Mouse (Mus musculus) gastrocnemius, adult 8-10 months (tissue): Measurements from ENCODE around the gene Gm10295. TPM values are rescaled to one million over a fixed set of nuclear protein-coding genes. Genes with fewer than 3 reads are reported as not detected.
A peak's percentile ranks its signal among the peaks of the same experiment; 100 is the strongest.

Experiments
- DNase-seq, 2 experiments: peaks; one replicate each; pipeline ENCODE4 v3.0.0; 2022; ENCODE audit warnings: low spot score in 2 of 2
- total RNA-seq, 4 experiments: library from RNA; stranded (reverse); gene quantifications; 2 replicates each; pipeline ENCODE4 v1.2.4; 2022

Gene Gm10295
- not detected for total RNA-seq

DNA sequence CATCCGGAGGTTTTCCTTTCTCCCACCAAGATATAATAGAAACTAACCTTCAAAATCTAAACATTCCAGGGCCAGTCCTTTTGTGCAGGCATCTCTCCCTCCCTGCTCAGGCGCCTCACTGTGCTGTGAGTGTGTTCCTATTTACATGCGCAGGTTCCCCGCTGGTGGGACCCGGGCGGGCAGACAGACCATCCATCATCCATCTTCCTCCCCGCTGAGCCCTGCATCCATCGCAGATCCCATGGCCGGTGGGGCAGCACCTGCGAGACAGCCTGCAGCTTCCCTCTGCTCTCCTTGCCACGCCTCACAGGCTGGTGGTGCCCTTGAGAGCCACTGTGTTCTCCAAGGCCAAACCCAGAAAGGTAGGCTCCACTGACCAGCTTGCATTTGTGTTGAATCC lies at the start of gene Gm10295:
Gm10295 (minus strand) TSS at position 122 of the 400 bp plus-strand sequence.
- DNase-seq = no peak

DNA sequence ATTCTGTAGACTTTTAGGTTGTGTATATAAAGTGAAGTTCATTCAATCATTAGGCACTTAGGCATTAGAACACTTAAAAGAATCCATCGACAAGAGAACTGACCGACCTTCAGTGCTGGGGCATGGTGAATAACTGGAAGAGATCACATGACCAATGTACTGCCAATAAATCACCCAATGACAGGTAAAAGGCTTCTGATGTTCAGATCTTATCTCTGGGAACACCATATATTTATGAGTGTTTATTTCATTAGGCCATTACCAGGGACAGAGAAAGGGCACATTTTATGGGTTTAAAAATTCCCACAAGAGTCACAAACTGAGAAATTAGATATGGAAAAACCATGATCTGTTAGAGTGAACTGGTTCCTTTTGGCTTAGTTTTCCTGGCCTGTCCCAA lies 49.7 kb upstream of the Gm10295 start:
- DNase-seq = no peak

DNA sequence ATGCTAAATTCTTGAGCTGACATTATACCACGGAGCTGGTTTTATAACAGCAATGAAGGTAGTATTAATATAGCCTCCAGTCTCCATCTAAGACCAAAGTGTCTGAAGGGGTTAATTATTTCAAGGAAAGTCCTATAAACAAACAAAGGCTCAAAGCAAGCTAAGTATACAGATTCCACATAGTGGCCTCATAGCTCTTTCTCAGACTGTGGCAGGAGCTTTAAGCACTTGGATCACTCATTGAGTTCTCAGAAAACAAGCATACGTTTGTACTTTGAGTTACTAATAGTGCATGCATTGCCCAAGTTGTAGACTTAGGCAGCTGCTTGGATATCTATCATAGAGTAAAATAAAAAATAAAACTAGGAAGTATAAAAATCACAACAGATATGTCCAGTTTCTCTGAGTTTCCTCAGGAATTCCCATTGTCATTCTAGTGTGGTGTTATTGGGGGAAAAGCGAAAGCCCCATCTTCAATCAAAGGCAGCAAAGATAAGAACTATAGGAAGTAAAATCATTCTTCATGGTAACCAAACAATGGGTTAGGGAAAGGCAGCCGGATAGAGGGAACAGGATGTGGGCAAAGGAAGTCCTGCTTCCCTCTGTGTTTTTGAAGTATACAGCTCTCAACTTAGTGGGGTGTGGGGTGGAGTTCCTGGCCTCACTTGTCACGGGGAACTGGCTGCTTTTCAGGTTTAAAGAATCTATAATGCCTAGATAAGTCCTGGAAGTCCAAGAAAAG lies 48.8 kb upstream of the Gm10295 start:
- DNase-seq = no peak

DNA sequence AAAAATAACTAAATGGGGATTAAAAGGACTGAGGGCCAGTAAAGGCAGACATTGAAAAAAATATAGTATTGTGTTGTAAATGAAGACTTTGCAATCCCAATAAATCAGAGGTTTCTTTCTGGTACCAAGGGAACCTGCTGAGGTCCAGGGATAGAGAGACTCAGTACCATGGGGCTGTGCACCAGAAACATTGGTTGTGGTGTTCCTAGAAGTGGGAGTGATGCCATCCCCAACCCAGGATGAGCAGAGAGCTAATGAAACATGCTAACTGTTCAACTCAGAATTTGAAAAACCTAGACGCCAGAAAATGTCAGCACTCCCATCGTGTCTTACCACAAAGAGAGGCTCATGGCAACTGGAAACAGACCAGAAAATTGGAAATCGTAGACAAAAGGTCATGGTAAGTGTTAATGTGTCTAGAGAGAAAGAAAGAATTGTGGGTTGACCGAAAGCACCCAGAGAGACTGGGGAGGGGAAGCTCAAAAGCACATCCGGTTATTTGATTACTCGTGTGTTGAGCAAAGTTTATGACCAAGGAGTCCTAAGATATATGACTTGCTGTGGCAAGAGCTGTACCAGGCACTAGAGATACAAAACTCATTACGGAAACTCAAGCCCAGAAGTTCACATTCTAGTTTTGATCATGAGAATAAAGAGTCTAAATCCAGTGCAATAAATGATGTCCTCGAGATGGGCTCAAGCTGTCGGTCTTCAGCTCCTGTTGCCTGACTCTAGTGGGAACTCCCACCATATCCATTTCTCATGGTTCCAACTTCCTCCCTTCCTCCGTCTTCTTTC lies 47.9 kb upstream of the Gm10295 start:
- no peak for DNase-seq

DNA sequence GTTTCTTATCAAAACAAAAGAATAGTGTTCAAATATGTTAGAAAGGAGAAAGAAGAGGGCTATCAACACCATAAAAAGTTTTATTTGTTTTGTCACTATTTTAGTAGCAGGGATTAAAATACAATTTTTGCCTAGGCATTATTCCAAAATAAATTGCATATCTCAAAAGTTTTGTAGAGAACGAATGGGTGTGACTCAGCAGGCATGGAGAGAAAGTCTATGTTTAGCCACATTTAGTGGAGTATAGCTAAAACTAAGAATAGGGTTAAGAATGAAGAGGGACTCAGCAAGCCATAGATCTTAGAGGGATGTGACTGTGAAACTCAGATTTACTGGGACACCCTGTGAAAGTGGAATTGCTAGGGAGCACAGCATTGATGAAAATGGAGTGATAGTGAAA lies 47.1 kb upstream of the Gm10295 start:
- no peak for DNase-seq

DNA sequence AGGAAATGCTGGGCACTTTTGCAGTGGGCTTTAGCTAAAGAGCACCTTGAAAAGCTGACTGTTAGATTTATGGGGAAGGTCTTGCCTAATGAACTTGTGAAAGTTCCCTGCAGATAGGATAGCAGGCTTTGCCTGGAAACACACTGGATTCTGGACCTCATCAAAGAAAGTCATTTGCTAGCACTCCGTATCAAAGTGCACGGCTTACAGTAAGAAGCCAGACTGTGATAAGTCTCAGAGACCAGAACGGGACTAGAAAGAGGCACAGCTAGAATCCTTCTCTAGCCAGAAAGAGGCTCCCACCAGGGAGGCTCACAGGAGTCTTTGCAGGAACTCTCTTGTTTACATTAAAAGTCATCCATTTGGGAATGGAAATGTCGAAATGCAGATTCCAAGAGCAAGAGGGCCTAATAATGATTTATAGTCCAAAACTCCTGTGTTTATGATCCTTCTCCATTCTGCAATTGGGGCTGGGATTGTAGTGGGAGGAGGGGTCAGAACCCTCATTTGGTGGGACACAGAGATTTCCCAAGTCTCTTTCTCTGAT lies 41.6 kb upstream of the Gm10295 start:
- DNase-seq = no peak

DNA sequence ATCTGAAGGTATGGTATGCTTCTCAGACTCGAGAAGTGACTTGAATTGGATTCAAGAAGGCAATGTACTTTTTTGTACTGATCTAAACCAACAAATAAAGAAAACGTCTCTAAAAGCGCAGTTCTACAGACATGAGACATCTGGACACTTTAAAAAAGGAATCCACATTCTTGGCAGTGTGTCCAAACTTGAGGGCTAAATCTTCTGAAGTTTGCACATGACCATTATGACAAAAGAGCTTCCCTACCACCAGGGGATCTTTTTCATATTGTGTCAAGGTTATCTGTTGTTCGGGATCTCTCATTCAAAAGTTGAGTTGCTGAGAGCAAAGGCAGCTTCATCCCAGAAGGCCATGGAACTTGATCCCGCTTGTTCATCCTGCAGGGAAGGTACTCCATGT lies 40.0 kb upstream of the Gm10295 start:
- DNase-seq = no peak

DNA sequence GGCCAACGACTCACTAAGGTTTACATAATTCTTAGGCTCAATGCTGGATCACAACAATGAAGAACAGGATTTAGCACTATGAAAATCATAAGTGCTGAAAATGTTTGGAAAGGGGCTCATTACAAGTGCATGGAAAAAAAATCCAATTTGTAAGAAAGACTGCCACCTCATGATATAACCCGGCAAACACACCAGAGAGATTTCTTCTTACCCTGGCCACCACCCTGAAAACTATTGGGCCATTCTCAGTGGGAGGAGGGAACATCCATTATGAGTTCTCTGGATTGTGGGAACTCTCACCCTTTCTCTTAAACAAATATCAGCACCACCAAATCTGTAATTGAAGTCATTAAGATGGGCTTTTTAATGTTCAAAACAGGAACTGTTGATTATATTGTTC lies 39.0 kb upstream of the Gm10295 start:
- no peak for DNase-seq

DNA sequence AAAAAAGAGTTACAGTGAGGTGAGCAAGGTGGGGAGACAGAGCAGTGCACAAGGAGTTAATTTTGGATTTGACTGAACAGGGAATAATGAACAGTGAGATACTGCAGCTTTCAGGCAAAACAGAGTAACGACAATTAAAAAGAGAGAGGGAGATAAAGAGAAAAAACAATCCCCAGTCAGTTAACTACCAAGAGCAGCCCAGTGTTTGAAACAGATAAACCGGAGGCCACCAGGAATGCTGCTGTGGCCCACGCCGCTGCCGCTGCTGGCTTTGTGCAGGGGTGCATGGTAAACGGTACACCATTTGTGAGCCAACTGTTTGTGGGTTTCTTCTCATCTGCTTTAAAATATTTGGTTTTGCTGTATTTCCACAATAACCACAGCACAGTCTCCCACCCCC lies 34.8 kb upstream of the Gm10295 start:
- DNase-seq = no peak

DNA sequence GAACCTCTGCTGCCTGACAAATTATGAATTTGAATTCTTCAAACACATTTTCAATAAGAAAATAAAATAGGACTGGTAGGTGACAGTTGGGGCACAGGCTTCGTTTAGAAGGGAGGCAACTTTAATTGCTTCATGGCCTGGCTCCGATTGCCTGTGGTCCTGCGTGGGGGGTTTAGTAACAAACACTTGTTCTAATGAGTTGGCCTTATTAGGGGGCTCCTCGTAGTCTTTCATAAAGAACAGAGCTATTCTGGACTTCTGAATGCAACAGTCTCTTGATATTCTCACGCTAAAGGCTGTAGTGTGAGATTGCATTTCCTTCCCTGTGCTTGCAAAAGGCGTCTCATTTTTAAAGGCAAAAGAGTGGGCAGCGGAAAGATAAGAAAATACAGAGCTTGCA lies 33.6 kb upstream of the Gm10295 start:
- no peak for DNase-seq

DNA sequence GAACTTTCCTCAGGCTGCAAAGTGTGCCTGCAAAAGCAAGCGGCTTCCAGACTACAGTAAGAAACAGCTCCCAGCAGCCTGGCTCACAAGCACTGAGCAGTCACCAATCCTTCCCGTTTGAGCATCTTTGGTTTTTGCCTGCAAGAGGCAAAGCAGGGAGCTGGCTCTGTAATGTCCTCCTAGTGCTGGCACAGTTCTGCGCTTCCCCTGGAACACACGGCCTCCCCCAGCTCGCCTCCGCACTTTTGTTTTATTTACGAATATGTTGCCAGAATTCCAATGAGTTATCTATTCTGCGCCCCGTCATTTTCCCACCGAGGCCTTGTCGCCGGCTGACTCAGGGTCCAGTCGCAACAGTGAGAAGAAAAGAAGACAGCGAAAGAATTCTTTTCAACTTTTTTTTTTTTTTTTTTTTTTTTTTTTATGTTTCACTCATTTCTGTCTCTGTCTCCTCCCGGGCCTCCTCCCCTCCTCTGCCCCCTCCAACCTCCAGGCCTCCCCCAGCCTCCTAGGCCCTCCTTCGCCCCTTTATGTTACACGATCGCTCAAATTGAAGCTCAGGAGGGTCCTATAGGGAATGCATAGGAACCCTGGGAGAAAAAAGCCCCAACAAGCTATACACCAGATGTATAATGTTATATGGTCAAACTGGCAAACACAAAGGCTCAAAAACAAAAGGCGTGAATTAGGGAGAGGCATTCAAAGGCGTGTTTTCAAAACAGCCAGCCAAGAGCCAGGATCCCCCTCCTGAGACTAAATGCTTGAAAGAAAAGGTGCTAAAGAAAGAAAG lies 32.3 kb upstream of the Gm10295 start:
- no peak for DNase-seq

DNA sequence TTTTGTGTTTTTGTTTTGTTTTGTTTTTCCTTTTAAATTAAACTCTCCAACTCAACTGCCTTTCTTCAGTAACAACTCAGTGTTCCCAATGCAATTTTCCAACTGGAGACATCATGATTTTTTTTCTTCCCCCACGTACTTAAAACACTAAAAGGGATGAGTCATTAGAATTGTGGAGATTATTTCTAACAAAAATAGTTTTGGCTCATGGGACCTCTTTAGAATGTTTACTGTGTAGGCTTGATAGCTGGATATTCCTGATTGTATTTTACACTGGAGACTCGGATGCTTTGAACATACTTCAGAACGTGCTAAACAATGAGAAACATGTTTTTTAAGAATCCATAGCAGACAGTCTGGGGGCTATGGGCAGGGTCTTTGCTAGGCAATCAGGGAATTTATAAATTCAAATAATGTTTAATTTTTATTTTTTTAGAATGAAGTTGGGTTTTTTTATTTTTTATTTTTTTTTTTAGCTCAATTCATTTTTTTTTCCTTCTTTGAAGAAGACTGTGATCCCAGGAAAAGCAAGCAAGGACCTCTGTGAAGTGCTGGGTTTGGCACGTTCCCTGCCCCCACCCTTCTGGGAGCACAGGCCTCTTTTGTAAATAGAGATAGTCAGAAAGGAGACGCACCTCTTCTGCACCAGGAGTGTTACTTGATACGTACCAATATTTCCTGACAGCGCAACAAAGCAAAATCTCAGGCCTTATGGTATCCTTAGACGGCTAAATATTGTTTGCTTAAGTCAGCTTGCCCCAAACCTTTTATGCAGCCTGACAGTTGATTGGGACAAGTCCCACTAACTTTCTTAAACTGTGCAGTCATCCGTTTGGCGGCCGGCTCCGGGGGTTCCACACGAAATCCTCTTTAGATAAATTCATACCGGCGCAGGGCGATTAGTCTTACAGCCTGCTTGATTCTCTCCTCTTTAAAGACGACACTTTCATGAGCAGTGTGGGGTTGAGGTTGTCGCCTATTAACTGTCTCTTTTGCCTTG lies 28.8 kb upstream of the Gm10295 start:
- no peak for DNase-seq

DNA sequence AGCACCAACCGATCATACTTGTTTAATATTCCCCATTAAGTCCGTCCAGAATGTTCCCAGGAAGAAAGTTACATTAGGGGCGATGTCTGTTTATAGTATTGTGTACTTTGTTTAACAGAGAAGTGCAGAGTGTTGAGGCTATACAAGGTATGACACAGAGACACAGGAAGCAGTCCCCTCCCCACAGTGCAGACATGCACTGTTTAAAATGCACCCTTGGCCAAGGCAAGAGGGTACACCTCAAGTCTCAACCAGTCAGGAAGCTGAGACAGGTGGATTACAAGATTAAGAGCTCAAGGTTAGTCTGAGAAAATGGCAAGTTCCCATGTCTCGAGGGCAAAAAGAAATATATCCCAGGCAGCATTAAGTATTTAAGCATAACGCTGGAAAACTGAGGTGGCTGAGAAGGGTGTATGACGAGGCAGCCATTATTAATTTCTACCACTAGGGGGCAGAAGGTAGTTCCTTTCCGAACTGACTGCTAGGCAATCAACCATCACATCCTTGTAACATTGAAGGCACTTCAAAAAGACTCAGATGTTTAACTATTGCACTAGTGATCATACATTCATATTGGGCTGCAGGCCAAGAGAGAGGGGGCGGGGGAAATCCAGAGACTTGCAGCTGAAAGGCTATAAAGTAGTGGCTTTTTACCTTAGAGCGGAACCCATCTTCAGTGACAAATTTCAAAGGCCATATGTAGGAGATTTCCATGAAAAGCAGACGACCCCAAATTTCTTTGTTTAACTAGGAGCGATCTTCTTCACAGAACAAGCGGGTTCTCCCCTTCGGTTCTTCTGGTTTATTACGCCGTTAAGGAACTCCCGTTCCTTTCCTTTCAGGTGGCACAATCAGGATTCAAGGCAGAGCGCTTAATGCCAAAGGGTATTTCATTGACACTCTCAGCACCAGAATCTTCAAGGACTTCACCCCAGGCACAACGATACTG lies 27.8 kb upstream of the Gm10295 start:
- peak; percentile 3 for DNase-seq

DNA sequence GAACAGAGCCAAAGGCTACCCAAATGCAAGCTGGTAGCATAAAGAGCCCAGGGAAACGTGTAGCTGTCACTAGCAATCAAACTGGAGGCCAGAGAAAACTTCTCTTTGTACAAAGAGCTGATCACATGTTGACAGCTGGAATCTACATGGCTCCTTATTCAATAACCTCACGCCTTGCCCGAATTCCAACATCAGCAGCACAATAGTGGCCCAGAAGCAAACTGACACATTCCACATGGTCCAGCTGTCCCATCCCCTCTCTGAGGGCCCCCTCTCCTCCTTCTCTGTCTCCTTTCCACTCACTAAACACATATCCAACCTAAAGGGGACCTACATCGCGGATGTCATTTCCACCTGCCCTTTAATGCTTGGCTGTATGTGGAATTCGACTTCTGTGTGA lies 26.7 kb upstream of the Gm10295 start:
- DNase-seq = no peak

DNA sequence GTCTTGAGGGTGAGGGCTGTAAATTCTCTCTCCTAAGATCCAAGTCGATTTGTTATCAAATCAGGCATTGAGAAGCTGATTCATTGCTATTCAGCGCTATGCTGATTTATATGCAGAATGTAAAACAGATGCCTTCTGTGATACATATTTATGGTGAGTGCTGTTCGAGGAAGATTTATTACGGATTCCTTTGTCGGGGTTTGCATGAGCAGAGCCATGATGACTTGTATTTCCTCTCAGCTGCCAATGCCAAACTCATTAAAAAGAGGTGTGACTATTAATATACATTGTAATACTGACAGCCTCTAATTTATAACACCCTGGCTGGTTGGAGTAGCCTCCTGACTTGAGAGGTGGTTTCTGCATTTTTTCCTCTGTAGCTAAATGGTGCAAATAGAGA lies 22.8 kb upstream of the Gm10295 start:
- no peak for DNase-seq

DNA sequence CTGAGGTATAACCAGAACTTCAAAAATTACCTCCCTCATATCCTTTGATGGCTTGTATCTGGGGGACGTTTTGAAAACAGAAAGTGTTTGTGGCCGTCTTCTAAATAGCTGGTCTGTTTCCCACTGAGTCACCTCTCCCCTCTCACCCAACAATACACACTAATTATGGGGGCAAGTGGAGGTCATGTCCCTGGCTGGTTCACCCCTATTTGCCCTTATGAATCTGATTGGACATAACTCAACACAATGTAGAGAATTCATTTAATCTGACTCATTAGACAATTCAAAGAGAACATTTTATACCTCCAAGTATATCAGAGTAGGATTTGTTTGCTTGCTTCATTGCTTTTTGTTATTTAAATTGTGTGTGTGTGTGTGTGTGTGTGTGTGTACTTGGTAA lies 20.6 kb upstream of the Gm10295 start:
- DNase-seq = no peak

DNA sequence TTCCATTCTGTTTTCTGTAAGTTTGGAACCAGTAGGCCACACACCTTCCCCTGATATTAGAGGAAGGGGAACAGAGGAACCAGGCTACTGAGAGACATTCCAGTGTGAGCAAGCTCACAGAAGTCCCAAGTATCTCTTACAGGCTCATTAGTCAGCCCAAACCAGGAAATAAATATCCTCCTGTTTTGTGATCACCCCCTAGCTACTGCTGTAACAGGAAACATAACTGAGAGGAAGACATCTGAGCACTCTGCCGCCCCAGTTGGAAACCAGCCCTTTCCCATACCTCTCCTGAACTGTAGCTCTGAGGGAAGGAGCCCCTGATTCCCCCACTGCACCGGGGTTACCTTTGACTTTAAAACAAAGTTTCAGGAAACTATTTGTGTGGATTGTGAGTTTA lies 19.5 kb upstream of the Gm10295 start:
- DNase-seq = no peak

DNA sequence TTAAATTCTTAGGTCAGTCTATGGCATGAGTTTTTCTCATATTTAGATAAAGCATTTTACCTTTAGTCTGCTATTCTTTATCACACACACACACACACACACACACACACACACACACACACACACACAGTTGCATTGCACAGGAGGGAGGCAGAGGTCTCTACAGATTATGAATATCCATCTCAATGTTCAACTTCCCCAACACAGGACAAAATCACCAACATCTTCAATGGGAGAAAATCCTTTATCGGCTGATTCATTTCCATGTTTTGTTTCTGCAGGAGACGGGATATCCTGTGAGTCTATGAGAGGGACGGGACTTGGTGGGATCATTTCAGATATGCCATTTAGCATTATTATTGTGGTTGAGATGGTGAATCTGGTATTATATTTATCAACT lies 18.8 kb upstream of the Gm10295 start:
- no peak for DNase-seq

DNA sequence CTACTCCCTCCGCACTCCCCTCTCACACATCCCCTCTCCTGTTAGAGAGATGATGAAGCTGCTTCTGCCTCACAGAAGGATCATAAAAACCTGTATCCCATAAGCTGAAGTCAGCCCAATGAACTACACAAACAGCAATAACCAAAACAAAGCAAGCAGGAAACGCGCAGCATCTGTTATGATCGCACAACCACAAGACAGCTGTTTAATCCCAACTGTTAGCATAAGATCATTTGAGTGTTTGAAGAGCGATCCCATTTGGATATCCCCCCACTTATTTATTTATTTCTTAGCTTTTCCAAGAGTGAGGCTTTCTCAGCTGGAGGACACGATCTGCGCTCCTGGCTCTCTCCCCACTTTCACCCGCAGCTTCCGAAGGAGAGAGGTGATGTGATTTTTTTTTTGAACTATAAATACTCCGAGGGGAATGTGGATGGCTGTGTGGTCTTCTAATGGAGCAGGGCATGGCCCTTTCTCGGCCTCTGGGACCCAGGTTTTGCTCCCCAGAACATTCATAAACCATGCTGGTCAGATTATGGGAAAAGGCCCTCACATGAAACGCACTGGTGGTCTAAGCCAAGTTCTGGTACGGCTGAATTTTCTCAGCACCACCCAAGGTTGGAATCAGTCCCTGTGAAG lies 17.4 kb upstream of the Gm10295 start:
- DNase-seq = no peak
